Mouse (Mus musculus): Measurements from ENCODE around the gene Slc3a1. TPM values are rescaled to one million over a fixed set of nuclear protein-coding genes. Genes with fewer than 3 reads are reported as not detected.

Slc3a1 gene
- polyA plus RNA-seq, 1 experiment from 2014 or later, result 76.9 TPM

DNA sequence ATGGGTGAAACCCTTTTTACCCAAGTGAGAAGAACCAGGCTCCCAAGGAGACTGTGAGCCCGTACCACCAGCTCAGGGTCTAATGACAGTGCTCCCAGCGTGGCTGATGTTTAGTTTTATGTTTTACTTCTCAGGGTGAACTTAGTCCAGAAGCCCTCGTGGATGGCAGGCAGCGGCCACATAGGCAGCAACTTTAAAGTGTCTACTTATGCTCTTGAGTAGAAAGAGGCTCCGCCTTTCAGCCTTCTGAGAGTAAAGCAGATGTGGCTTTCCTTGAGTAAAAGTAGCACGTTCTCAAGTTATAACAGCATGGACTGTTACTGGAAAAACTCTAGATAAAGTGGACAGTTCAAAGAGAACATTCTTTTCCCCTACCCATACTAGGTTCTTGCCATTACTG is 32.3 kb upstream of the Slc3a1 start:
- whole genome bisulfite sequencing, result 70% methylated on average over 6 of the region's 6 CpGs
- no peaks in the 10 kb centered on the region for H3K36me3 ChIP-seq (ENCODE audit: insufficient read depth, low read length)
- H3K4me3 ChIP-seq (replicated peaks; ENCODE audit: low read depth, low read length), result no peak overlapping the region
- no peak overlapping the region for H3K27ac ChIP-seq
- no peaks in the 10 kb centered on the region for H3K9me3 ChIP-seq (replicated peaks; ENCODE audit: low read length)
- DNase-seq (ENCODE audit: low spot score) (no peak), ATAC-seq (replicated peaks; ENCODE audit: low FRiP score, low read depth) (no peak)
- no peak overlapping the region for H3K4me2 ChIP-seq (ENCODE audit: low read length)
- no peaks in the 10 kb centered on the region for H3K4me1 ChIP-seq (replicated peaks; ENCODE audit: insufficient read depth, low read length)
- H3K9ac ChIP-seq (ENCODE audit: low read depth, low read length), result no peak overlapping the region
- no peak for TF ChIP-seq CTCF (IDR thresholded peaks at IDR 0.05; ENCODE audit: low read depth)
- H3K27me3 ChIP-seq (ENCODE audit: insufficient read depth, low read length), result no peaks in the 10 kb centered on the region

GRCm38 (mm10) chr17:84997639-84998038 is 30.5 kb upstream of the Slc3a1 start:
- no peaks in the 10 kb centered on the region for H3K27me3 ChIP-seq (ENCODE audit: insufficient read depth, low read length)
- no peak overlapping the region for H3K9ac ChIP-seq (ENCODE audit: low read depth, low read length)
- ATAC-seq (replicated peaks; ENCODE audit: low FRiP score, low read depth) (no peak), DNase-seq (ENCODE audit: low spot score) (no peak)
- TF ChIP-seq CTCF (IDR thresholded peaks at IDR 0.05; ENCODE audit: low read depth), result no peak
- H3K4me1 ChIP-seq (replicated peaks; ENCODE audit: insufficient read depth, low read length), result no peaks in the 10 kb centered on the region
- H3K36me3 ChIP-seq (ENCODE audit: insufficient read depth, low read length), result no peaks in the 10 kb centered on the region
- H3K4me3 ChIP-seq (replicated peaks; ENCODE audit: low read depth, low read length), result no peak overlapping the region
- H3K9me3 ChIP-seq (replicated peaks; ENCODE audit: low read length), result no peaks in the 10 kb centered on the region
- WGBS, result 61% methylated on average over 1 of the region's 1 CpGs
- H3K4me2 ChIP-seq (ENCODE audit: low read length), result no peak overlapping the region
- H3K27ac ChIP-seq, result no peak overlapping the region

DNA sequence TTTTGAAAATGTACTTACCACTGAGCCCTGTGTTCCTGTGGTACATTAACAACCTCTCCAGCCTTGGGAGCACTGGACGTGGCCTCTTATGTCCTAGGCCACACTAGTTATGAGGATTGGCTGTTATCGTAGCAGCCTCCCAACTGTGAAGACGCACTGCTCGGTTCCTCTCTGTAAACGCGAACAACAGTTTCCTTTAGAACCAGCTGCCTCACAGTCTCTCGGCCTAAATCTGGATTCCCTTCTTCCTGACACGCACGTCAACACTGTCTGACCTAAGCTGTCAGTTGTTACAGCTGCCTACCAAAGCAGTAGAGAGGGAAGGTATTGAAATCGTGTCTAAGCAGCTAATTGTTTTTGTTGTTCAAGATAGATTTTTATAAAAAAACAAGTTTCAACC is 28.5 kb upstream of the Slc3a1 start:
- H3K27me3 ChIP-seq (ENCODE audit: insufficient read depth, low read length), result no peaks in the 10 kb centered on the region
- H3K27ac ChIP-seq, result no peak overlapping the region
- no peak for TF ChIP-seq CTCF (IDR thresholded peaks at IDR 0.05; ENCODE audit: low read depth)
- H3K36me3 ChIP-seq (ENCODE audit: insufficient read depth, low read length), result no peaks in the 10 kb centered on the region
- H3K4me1 ChIP-seq (replicated peaks; ENCODE audit: insufficient read depth, low read length), result no peaks in the 10 kb centered on the region
- no peaks in the 10 kb centered on the region for H3K9me3 ChIP-seq (replicated peaks; ENCODE audit: low read length)
- no peak for DNase-seq (ENCODE audit: low spot score)
- ATAC-seq (replicated peaks; ENCODE audit: low FRiP score, low read depth), result no peak
- WGBS, result 87% methylated on average over 10 of the region's 10 CpGs
- H3K4me2 ChIP-seq (ENCODE audit: low read length), result no peak overlapping the region
- H3K4me3 ChIP-seq (replicated peaks; ENCODE audit: low read depth, low read length), result no peak overlapping the region
- H3K9ac ChIP-seq (ENCODE audit: low read depth, low read length), result no peak overlapping the region

DNA sequence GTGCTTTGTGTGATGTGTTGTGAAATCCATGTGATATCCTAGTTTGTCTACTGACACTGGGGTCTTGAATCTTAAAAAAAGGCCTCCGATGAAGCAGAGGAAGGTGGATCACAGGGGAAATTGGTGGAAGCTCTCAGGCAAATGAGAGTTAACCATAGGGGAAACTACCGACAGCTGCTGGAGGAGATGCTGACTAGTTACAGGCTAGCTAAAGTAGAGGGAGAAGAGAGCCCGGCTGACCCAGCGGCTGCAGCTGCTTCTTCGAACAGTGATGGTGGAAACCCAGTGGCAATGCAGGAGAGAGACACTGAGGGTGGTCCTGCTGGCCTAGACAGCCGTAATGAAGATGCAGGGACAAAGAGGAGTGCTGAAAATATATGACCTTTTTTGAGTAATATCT is 14.7 kb upstream of the Slc3a1 start:
- DNase-seq (ENCODE audit: low spot score) (no peak), ATAC-seq (replicated peaks; ENCODE audit: low FRiP score, low read depth) (no peak)
- H3K4me3 ChIP-seq (replicated peaks; ENCODE audit: low read depth, low read length), result no peak overlapping the region
- no peaks in the 10 kb centered on the region for H3K27me3 ChIP-seq (ENCODE audit: insufficient read depth, low read length)
- H3K9me3 ChIP-seq (replicated peaks; ENCODE audit: low read length), result no peaks in the 10 kb centered on the region
- H3K36me3 ChIP-seq (ENCODE audit: insufficient read depth, low read length), result 0 out of 2 replicates have a peak, but pooled peaks cover 4% of the 10 kb centered on the region
- no peak for TF ChIP-seq CTCF (IDR thresholded peaks at IDR 0.05; ENCODE audit: low read depth)
- H3K4me1 ChIP-seq (replicated peaks; ENCODE audit: insufficient read depth, low read length), result no peaks in the 10 kb centered on the region
- no peak overlapping the region for H3K27ac ChIP-seq
- WGBS, result 86% methylated on average over 6 of the region's 6 CpGs
- no peak overlapping the region for H3K9ac ChIP-seq (ENCODE audit: low read depth, low read length)
- H3K4me2 ChIP-seq (ENCODE audit: low read length), result no peak overlapping the region

DNA sequence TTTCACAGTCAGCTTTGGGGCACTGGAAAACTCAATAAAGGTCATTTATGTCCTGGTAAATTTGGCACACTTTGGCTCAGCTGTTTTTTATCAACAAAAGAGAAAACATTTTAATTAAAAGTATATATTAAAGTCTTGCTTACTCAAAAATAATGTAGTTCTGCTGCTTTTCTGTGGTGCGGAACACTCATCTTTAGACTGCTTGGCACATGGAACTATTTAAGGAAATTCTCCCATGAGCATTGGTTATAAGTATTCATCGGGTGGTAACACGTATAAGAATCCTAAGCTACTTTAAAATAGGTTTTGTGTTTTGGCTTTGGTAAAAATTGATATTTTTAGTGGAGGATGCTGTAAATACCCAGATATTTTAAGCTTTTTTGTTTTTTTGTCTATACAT is 13.5 kb upstream of the Slc3a1 start:
- Histone ChIP-seq H3K27ac (no peak overlapping the region), H3K36me3 (ENCODE audit: insufficient read depth, low read length) (0 out of 2 replicates have a peak, but pooled peaks cover 4% of the 10 kb centered on the region), H3K27me3 (ENCODE audit: insufficient read depth, low read length) (no peaks in the 10 kb centered on the region), H3K9me3 (replicated peaks; ENCODE audit: low read length) (no peaks in the 10 kb centered on the region), H3K4me3 (replicated peaks; ENCODE audit: low read depth, low read length) (no peak overlapping the region), H3K9ac (ENCODE audit: low read depth, low read length) (no peak overlapping the region), H3K4me1 (replicated peaks; ENCODE audit: insufficient read depth, low read length) (no peaks in the 10 kb centered on the region), H3K4me2 (ENCODE audit: low read length) (no peak overlapping the region)
- DNase-seq (ENCODE audit: low spot score), result no peak
- WGBS, result 94% methylated on average over 3 of the region's 3 CpGs
- ATAC-seq (replicated peaks; ENCODE audit: low FRiP score, low read depth), result no peak
- no peak for TF ChIP-seq CTCF (IDR thresholded peaks at IDR 0.05; ENCODE audit: low read depth)

GRCm38 (mm10) chr17:85018344-85018743 is 9.8 kb upstream of the Slc3a1 start:
- 82% methylated on average over 3 of the region's 3 CpGs for WGBS
- no peaks in the 10 kb centered on the region for H3K9me3 ChIP-seq (replicated peaks; ENCODE audit: low read length)
- H3K4me3 ChIP-seq (replicated peaks; ENCODE audit: low read depth, low read length), result no peak overlapping the region
- H3K36me3 ChIP-seq (ENCODE audit: insufficient read depth, low read length), result no peaks in the 10 kb centered on the region
- ATAC-seq (replicated peaks; ENCODE audit: low FRiP score, low read depth) (no peak), DNase-seq (ENCODE audit: low spot score) (no peak)
- H3K27ac ChIP-seq, result no peak overlapping the region
- no peaks in the 10 kb centered on the region for H3K27me3 ChIP-seq (ENCODE audit: insufficient read depth, low read length)
- no peak overlapping the region for H3K9ac ChIP-seq (ENCODE audit: low read depth, low read length)
- no peak overlapping the region for H3K4me2 ChIP-seq (ENCODE audit: low read length)
- no peak for TF ChIP-seq CTCF (IDR thresholded peaks at IDR 0.05; ENCODE audit: low read depth)
- no peaks in the 10 kb centered on the region for H3K4me1 ChIP-seq (replicated peaks; ENCODE audit: insufficient read depth, low read length)

DNA sequence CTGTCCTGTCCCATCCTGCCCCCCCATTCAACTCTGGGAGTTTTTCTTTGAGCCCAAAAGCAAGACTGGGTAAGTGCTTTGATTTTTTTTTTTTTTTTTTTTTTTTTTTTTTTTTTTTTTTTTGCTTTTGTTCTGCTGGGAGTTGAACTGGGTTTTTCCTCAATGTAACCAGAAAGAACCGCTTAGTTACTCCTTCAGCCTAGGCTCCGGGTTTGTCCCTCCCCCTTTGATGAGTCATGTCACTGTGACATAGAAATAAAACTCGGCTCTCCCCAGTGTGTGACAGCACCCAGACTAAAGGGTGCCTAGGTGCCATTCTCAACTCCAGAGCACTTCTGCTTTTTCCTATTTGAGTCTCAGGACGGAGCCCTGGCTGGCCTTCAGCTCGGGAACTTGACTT is 9.4 kb upstream of the Slc3a1 start:
- Histone ChIP-seq H3K4me2 (ENCODE audit: low read length) (no peak overlapping the region), H3K36me3 (ENCODE audit: insufficient read depth, low read length) (no peaks in the 10 kb centered on the region), H3K4me1 (replicated peaks; ENCODE audit: insufficient read depth, low read length) (no peaks in the 10 kb centered on the region), H3K27me3 (ENCODE audit: insufficient read depth, low read length) (no peaks in the 10 kb centered on the region), H3K9me3 (replicated peaks; ENCODE audit: low read length) (no peaks in the 10 kb centered on the region), H3K27ac (no peak overlapping the region), H3K4me3 (replicated peaks; ENCODE audit: low read depth, low read length) (no peak overlapping the region), H3K9ac (ENCODE audit: low read depth, low read length) (no peak overlapping the region)
- no peak for DNase-seq (ENCODE audit: low spot score)
- 70% methylated on average over 5 of the region's 5 CpGs for WGBS
- no peak for TF ChIP-seq CTCF (IDR thresholded peaks at IDR 0.05; ENCODE audit: low read depth)
- ATAC-seq (replicated peaks; ENCODE audit: low FRiP score, low read depth), result no peak

Data from kidney, postnatal 0 days (tissue).